Mouse (Mus musculus) cerebellum, postnatal 4 days (tissue): ENCODE results near the gene Iqgap2.

Source experiments
- DNase-seq, 2 experiments: peaks; one replicate each; pipeline ENCODE4 v3.0.0; 2022; ENCODE audit warnings: low spot score in 2 of 2, mixed read lengths in 1 of 2

The Iqgap2 gene

DNA sequence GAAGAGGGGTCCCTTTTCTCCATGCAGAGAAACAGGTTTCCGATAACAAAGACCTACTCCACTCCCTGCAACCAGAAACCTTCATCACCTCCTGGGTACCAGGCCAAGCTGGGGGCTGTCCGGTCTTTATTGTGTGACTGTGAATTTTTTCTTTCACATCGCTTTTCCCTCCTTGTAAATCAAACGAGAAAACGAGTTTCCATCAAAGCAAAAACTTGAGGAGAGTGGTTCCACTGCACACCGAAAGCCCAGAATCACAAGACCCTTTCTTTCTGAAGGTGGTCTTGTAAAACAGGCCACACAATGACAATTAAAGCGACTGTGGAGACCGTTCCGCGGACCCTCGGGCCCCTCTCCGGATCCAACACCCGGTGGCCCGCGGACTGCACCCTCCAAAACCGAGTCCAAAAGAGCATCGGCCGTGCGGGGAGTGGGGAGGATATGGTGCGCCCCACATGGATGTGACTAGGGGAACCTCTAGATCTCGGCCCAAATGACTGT lies 274.0 kb downstream of the Iqgap2 start:
- peak in 1 of 2 experiments; percentile 18 for DNase-seq

- DNase-seq, result no peak
Observed at GRCm38 (mm10) chr13:95617082-95617670, 274.5 kb downstream of the Iqgap2 start.

- DNase-seq, result no peak
Observed at GRCm38 (mm10) chr13:95616512-95616911, 275.2 kb downstream of the Iqgap2 start.

DNA sequence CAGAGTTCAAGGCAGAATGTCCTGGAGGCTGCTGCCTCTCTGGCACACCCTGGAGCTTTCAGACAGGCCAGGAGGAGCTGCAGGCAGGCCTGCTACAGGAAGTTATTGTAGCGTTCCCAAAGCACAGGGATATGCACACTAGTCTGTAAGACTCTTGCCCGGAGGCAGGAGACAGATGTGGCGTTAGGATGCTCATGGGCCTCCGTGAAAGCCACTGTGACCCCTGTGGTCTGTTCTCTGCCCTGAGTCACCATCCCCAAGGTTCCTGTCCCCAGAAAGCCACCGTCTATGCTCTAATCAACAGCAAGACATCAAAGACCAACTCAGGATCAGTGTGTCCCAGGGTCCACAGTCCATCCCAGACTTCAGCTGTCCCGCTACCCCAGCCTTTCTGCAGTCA lies 277.0 kb downstream of the Iqgap2 start:
- no peak for DNase-seq

- no peak for DNase-seq
Observed at GRCm38 (mm10) chr13:95612243-95612642, 279.5 kb downstream of the Iqgap2 start.

GRCm38 (mm10) chr13:95611752-95612151 lies 280.0 kb downstream of the Iqgap2 start:
- DNase-seq, result no peak

DNA sequence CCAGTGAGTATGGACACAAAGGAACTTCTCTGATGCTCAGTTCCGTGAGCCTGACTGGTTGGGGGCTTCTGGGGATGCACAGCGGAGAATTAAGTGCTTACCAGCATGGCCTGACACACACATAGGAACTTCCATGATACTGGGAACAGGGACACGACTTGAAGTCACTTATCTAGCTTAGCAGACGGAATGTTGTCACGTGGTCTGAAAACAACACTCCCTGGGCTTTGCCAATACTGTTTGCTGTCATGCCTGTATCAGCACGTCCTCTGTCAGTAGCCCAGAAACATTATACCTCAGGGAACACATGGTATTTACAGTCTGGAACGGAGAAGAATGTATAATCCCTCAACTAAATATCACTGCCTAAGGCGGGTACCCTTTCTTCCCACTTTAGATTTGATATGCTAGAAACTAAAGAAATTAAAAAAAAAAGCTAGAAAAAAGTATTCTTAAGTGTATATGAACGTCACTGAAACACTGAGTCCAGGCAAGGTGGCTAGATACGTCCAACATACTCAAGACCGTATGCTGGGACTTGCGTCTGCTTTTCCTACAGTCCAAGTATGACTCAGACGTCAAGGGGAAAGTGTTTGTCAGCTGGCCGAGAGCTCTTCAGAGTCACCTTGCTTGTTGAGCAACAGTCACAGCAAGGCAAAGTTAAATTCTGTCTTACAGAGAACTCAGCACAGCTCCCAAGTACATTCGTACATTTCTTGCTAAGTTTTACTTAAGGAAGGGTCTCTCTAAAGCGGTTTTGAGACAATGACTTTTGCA lies 280.7 kb downstream of the Iqgap2 start:
- DNase-seq, result no peak

- DNase-seq, result no peak
Observed at GRCm38 (mm10) chr13:95609088-95609420, 282.7 kb downstream of the Iqgap2 start.

DNA sequence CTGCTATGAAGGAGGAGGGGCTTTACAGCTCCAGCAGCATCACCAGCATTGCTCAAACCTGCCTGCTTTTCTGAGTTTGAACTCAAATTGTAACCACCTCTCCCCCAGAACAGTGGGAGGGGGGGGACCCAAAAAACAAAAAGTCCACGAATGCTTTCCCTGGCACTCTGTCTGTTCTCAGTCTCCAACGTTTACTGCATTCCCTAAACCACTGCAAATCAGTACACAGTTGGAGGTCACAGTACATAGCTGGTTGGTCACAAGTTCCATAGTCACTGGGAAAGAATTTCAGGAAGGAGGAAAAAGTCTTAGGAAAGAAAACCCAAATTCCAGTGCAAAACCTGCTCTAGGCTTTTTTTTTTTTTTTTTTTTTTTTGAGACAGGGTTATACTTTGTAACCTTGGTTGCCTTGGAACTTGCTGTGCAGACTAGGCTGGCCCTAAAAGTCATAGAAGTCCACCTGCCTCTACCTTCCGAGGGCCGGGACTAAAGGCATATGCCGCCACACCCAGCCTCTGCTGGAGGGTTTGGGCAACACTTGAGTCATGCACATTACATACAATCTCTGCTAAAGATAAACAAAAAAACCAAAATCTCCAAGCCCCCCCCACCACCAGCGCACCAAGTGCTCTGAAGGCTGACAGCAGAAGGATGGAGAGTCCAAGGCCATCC lies 283.2 kb downstream of the Iqgap2 start:
- DNase-seq, result no peak

DNA sequence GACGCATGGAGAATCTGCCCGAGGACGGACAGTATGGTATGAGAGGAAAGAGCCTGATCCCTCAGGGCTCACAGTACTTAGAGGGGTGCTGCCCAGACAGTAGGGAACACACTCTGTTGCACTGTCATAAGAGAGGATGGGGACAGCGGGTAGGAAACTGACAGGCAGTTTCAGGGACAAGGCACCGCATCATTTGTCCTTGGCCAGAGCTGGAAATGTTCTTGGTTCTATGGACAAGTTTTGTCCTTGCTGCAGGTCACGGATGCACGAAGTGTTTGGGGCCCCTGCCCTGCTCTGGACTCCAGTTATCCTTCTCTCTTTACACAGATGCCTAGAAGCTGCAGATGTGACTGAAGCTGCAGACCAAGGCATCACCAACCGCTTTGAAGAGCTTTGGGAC lies 284.7 kb downstream of the Iqgap2 start:
- no peak for DNase-seq

- no peak for DNase-seq
Observed at GRCm38 (mm10) chr13:95604288-95604687, 287.4 kb downstream of the Iqgap2 start.

GRCm38 (mm10) chr13:95599833-95600359 lies 291.8 kb downstream of the Iqgap2 start:
- DNase-seq, result no peak

- no peak for DNase-seq
Observed at GRCm38 (mm10) chr13:95598232-95598920, 293.3 kb downstream of the Iqgap2 start.

DNA sequence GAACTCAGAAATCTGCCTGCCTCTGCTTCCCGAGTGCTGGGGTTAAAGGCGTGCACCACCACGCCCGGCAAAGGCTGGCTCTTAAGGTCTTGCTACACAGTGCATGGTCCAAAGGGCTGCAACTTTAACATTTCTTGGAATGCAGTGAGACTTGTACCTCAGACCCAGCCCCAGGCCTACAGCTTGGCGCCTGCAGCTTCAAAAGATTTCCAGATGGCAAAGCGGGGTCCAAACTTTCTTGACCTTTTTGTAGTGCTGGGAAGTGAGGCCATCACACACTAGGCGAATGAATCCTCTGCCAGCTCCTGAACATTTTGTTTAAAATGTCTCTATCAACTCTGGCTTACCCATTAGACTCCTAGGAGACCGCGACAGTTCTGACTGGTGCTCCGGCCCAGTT lies 294.1 kb downstream of the Iqgap2 start:
- no peak for DNase-seq

DNA sequence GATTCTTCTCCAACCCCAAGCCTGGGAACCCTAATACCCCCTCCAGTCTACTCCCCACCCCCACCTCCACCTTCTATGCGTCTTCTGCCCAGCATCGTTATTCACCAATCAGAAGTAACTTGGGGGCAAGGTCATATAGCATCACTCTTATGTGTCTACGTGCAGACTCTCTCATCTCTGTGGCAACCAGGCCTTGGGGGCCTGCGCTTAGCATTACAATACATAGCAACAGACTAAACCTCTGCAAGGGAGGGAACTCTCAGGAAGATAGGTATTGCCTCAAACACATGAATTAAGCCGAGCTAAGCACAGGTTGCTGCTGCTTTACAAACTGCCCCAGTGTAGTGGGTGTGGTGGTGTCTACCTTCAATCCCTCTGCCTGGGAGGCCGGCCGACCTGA lies 295.0 kb downstream of the Iqgap2 start:
- DNase-seq, result no peak

- no peak for DNase-seq
Observed at GRCm38 (mm10) chr13:95595921-95596320, 295.8 kb downstream of the Iqgap2 start.

- DNase-seq, result no peak
Observed at GRCm38 (mm10) chr13:95595411-95595810, 296.3 kb downstream of the Iqgap2 start.

GRCm38 (mm10) chr13:95592860-95593259 lies 298.9 kb downstream of the Iqgap2 start:
- no peak for DNase-seq

DNA sequence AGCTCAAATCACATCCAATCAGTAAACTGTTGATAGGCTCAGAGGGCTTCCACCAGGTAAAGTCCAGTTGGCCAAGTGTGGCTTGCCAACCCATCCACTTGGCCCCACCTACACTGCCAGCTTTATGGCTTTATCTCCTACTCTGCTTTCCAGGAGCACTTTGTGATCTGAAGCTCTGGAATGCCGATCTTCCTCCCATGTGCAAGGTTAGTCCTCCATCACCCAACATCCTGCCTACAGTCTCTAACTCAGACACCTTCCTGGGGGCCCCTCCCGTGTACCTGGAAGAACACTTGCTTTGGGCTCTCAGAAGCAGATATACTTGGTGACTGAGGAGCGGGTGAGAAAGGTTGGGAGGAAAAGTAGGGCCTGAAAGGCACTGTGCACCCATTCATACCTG lies 300.1 kb downstream of the Iqgap2 start:
- DNase-seq, result no peak

GRCm38 (mm10) chr13:95587628-95588027 lies 304.1 kb downstream of the Iqgap2 start:
- no peak for DNase-seq

DNA sequence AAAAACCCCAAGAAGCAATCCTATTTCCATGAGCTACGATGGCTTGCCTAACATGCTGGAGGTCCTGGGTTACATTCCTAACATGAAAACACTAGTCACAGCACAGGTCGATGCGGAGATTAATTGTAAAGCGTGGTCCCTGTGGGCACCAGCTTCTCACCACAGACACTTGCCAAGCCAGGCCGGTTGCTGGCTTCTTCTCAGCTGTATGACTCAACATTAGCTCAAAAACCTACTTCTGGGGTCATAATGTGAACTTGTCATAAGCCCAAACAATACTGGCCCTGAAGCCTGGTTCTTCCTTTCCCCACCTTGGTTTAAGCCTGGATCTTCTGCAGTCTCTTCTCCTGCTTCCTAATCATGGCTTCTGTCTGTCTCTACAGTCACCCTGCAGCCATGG lies 306.8 kb downstream of the Iqgap2 start:
- no peak for DNase-seq
